Mouse (Mus musculus) kidney, postnatal 10 days (tissue): ENCODE results near the gene Bet1l.

Experiments used
- DNase-seq: peaks from one replicate; pipeline ENCODE4 v3.0.0; 2021; ENCODE audit warnings: mixed read lengths

The Bet1l gene

GRCm38 (mm10) chr7:140856785-140857549, 410 bp downstream of the Bet1l start, which contains the start of gene Ric8a:
Gene Ric8a, plus strand, starts transcription at chr7:140856957.
- peak; percentile 93 for DNase-seq

- DNase-seq = peak; percentile 88
Measured at GRCm38 (mm10) chr7:140855860-140856784, 1.3 kb downstream of the Bet1l start, which contains the start of gene Gm45785. Gene Gm45785, minus strand, starts transcription at chr7:140856331.

- DNase-seq = no peak
Measured at GRCm38 (mm10) chr7:140855181-140855580, 2.2 kb downstream of the Bet1l start.

GRCm38 (mm10) chr7:140854483-140854882, 2.9 kb downstream of the Bet1l start:
- DNase-seq = no peak

- DNase-seq = no peak
Measured at GRCm38 (mm10) chr7:140853386-140853785, 4.0 kb downstream of the Bet1l start.

- no peak for DNase-seq
Measured at GRCm38 (mm10) chr7:140851916-140852315, 5.5 kb downstream of the Bet1l start.

DNA sequence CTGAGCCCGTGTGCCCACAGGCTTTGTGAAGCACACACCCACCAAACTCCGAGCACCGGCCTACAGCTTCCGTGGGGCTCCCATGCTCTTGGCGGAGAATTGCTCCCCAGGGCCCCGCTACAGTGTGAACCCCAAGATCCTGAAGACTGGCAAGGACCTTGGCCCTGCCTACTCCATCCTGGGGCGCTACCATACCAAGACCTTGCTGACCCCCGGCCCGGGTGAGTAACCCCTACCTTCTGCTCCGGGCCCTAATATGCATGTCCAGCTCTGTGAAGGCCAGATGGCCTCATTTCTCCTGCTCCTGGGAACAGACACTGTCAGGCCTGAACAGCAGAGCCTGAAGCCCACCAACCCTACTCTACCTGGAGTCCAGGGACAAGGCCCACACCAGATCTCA, 8.8 kb downstream of the Bet1l start:
- DNase-seq = no peak

DNA sequence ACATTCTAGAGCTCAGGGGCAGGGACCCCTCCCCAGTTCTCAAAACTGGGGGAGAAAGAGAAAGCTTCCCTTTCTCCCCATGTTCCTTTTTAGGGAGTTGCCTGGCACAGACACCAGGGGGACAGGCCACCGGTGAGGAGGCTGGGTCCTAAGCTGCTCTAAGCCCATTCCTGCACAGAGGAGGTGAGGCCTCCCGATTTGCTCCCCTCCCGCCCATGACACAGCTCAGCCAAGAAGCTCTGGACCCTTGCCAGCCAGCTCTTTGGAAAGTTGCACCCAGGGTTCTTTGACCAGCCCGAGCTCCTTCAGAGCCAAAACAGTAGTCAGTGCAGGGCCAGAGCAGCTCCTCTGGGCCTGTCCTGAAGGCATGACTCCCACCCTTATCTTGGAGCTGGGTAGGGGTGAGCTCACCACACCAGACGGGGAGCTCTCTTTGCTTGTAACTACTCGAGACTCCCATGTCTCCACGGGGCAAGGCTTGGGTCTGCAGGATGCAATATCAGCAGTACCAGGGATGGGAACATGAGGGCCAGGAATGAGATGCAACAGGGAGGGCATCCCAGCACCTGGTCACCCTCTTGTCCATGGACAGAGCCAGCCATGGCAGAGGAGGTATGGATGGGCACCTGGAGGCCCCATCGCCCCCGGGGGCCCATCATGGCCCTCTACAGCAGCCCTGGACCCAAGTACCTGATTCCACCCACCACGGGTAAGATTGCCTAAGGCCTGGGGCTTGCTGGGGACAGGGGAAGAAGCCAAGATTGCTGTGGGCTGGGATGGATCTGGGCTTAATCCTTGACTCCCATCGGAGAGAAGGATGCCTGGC, 9.4 kb downstream of the Bet1l start, which contains the start of gene Odf3:
Gene Odf3, plus strand, starts transcription at position 51 of the 826 bp plus-strand sequence.
- peak; percentile 63 for DNase-seq

- no peak for DNase-seq
Measured at GRCm38 (mm10) chr7:140846676-140847075, 10.7 kb downstream of the Bet1l start.

DNA sequence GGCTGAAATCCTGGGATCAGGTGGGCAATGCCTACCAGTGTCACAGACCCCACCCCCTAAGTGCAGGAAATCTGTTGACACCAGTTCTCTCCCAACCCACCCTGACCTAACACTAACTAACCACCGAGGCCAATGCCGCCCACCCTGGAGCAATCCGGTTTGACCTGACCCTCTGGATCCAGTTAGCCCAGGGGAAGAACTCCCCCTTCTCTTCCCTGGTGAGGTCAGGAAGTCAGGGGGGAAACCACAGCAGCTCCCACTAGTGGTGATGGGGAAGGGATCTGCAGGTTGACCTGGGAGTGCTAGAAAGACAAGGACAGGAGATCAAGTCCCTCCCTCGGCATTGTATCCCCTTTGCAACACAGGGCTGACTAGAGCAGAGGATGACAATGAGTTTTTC, 11.7 kb downstream of the Bet1l start:
- no peak for DNase-seq

DNA sequence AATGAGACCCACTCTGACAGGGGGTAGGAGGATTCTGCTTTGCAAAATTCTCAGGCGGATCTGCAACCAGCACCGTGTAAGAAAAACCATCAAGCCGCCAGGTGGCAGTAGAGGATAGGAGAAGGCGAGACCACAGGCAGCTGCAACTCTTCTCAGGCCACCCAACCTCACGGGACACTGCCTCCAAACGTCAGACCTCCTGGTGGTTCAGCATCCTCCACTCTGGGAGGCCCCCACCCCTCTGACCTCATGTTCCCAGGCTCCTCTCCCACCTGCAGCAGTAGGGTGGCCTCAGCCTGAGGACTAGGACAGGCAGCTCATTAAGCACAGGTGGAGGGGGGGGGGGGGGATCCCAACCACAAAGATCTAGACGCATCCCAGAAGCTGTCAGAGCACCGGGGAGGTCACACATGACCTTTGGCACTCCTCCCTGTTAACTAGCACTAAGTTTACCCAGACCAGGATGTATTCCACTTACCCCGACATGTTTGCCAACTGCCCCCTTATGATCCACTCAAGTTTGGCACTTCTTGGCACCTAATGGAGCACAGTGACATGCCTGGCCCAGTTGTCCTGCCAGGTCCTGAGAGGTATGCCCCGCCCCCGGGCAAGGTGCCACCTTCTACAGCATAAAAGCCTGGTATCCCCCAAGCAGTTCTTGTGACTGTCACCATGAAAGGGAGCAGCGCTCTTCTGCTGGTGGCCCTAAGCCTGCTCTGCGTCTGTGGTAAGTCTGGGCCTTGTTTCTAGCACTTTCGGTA, 12.3 kb downstream of the Bet1l start, which contains the start of gene Scgb1c1:
Gene Scgb1c1, plus strand, starts transcription at position 643 of the 761 bp plus-strand sequence.
- peak; percentile 95 for DNase-seq

DNA sequence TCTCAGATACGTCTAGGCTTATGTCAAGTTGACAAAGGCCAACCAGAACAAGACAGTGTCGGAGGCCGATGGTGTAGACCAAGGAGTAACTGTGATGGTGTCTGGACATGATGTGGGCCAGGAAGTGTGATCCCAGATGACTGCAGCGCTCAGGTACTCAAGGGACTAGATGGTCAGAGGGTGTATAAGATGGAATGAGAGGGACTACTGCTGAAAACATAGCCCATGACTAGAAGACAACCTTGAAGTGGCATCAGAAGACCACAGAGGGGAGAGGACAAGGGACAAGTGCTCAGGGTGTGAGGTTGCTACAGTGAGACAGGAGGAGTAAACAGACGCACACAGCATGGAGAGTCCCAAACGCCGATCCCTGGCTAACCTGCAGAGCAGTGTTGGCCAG, 13.6 kb downstream of the Bet1l start:
- no peak for DNase-seq

- DNase-seq = no peak
Measured at GRCm38 (mm10) chr7:140840750-140841735, 16.3 kb downstream of the Bet1l start.

DNA sequence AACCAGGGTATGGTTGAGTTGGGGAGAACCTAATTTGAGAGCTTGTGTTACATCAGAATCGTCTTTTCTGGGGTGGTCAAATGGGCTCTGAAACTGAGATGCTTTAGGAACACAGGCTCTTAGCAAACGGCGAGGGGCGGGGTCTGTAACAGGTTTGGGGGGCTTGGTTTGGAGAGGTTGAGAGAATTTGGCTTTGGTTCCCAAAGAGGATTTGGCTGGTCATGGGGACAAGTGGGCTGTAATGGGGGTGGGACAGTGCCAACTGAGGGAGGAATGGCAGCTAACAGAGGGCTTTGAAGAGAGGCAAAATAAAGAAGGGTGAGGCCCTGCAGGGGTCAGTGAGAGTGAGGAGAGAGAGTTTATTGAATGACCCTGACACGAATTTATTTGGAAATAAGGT, 17.8 kb downstream of the Bet1l start:
- DNase-seq = no peak

DNA sequence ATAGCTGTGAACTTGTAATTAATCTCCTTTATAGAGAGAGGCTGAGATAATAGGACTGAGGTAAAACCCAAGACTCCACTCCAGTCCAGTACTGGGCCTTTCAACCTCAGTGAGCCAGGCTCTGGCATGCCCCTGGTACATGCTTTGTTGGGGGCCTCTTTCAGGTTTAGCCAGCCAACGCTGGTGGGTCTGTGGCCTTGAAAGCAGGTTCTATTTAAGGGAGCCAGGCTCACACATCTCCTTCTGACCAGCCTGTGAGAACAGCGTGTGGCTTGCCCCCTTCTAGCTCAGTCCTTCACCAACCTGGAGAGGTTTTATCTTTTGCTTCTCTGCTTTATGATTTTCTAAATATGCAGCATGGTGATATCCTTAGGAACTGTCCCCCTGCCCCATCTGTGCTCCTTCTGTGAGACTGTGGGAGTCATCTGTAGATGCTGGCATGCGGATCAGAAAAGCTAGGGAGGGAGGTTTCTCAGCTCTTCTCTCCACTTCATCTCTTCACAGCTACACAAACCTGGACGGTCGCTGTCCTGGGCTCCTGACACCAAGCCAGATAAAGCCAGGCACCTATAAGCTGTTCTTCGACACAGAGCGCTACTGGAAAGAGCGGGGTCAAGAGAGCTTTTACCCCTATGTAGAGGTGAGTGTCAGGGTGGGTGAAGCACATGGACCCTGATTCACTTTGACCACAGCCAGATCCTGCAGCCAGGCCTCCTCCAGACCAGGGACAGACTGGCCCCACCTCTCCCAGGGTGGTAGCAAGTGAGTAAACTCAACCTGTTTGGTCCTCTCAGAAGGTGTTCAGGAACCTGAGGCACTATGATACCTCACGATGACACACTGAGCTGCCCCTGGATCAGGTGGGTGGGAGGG, 20.9 kb downstream of the Bet1l start:
- DNase-seq = no peak

GRCm38 (mm10) chr7:140835758-140836087, 21.7 kb downstream of the Bet1l start:
- DNase-seq = no peak

DNA sequence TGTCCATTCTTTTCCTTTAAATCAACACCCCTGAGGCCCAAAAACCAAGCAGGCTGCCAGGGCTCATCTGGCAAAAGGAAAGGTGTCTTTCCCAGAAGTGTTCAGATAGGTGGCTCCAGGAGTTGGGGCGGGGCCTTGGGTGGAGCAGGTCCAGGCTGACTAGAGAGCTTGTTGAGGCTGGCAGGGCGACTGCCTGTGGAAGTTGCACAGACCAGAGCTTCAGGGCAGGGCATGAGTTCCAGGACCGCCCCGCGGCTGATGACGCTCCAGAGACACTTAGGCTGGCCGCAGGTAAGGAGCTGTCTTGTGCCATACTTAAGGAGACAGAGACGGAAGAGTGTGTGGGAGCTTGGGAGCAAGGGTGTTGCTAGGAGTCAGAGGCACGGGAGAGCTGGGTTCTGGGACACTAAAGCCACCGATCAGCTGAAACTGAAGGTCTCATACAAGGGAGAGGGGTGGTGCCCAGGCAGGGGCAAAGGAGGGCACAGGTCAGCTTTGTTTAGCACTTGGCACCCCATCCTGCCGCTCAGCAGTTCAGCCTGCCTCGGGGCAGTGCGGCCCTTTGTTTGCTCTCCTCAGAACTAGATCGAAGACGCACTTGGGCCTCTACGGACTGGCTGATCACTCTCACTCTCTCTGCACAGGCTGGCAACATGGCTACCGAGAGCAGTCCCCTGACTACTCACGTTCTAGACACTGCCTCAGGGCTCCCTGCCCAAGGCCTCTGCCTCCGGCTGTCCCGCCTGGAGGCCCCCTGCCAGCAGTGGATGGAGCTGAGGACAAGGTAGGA, 22.2 kb downstream of the Bet1l start, which contains the start of gene Urah:
Gene Urah, plus strand, starts transcription at position 51 of the 790 bp plus-strand sequence.
- no peak for DNase-seq

- DNase-seq = no peak
Measured at GRCm38 (mm10) chr7:140833341-140833740, 24.0 kb downstream of the Bet1l start.

GRCm38 (mm10) chr7:140831447-140831846, 25.9 kb downstream of the Bet1l start:
- no peak for DNase-seq
